Mouse (Mus musculus) thymus, adult 2 months (tissue): Measurements from ENCODE around the gene Ubl4b.

Experiments used
- CTCF ChIP-seq: fragments of 200-500 bp; IDR thresholded peaks from 2 replicates; pipeline ENCODE4 v1.5.1; 2012; ENCODE audit warnings: mild to moderate bottlenecking, control low read depth, low read length, moderate library complexity, borderline replicate concordance; ENCODE audit not compliant: control insufficient read depth, poor library complexity, insufficient read depth; ENCODE audit errors: extremely low read depth
- POLR2A ChIP-seq: fragments of 200-500 bp; IDR thresholded peaks from 2 replicates; pipeline ENCODE4 v1.6.1; 2012; ENCODE audit warnings: mild to moderate bottlenecking, low read length, control low read depth, moderate library complexity; ENCODE audit not compliant: control insufficient read depth, poor library complexity, insufficient read depth; ENCODE audit errors: extremely low read depth

DNA sequence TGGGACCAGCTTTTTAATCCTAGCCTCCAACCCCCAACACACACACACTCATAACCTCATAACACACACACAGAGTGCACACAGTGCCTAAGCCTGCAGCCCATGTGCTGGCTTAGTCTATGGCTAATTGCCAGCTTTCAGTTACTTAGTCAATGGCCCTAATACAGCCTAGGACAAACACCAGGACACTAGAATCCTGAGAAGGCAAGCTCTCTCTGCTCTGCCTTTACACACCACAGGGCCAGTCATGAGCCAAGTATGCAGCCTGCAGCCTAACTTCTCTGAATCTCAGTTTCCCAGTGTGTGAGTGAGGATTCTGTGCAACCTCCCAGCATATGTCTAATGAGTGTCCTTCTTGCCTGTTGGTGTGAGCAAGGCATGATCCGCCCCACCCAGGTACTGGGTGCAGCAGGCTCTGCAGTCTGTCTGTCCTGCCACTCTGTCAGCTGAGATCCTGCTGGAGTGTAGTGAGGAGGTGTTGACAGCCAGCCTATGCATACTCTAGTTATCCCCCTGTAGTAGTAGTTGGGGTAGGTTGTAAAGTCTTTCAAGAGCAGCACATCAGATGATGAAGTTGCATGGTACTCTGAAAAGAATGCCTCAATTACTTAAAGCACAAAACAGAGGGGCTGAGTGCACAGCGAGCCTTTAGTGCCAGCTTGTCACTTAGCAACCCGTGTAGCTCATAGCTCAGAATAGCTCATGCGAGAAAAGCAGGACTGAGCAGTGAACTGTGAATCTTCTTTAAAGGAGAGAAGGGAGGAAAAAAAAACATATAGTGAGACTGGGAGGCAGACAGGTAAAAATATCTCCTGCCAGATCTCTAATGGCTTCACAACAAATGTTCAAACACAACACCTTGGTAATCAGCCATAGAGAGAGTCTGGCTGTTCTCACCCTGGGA is 49.2 kb downstream of the Ubl4b start:
- TF ChIP-seq POLR2A (no peak), CTCF (no peak)
